Mouse (Mus musculus) thymus, adult 18-20 months (tissue): Measurements from ENCODE around the gene Gm12166.
"Not testable (repeated sequence)": the region's sequence is repeated elsewhere in the genome, so short reads cannot be mapped to it uniquely, and the experiment has no call there.

Source experiments
- DNase-seq, 2 experiments: peaks; one replicate each; pipeline ENCODE4 v3.0.0; 2022; ENCODE audit warnings: mixed read lengths in 2 of 2

The Gm12166 gene

GRCm38 (mm10) chr11:46054911-46055895 lies 3.1 kb upstream of the Gm12166 start:
- DNase-seq, result no peak

- DNase-seq, result no peak
These were observed 2.2 kb upstream of the Gm12166 start for GRCm38 (mm10) chr11:46054311-46054710.

- DNase-seq, result not testable (repeated sequence)
These were observed 1.3 kb upstream of the Gm12166 start for GRCm38 (mm10) chr11:46053457-46053856.

- DNase-seq, result no peak
These were observed 4.9 kb downstream of the Gm12166 start for GRCm38 (mm10) chr11:46047264-46047663.

- no peak for DNase-seq
These were observed 7.3 kb downstream of the Gm12166 start for GRCm38 (mm10) chr11:46044781-46045180.

- DNase-seq, result no peak
These were observed 10.4 kb downstream of the Gm12166 start for GRCm38 (mm10) chr11:46041607-46042267.

GRCm38 (mm10) chr11:46040841-46041556 lies 11.1 kb downstream of the Gm12166 start:
- no peak for DNase-seq

- no peak for DNase-seq
These were observed 12.8 kb downstream of the Gm12166 start for GRCm38 (mm10) chr11:46039335-46039734.

- no peak for DNase-seq
These were observed 13.2 kb downstream of the Gm12166 start for GRCm38 (mm10) chr11:46038901-46039300.

- DNase-seq, result no peak
These were observed 15.7 kb downstream of the Gm12166 start for GRCm38 (mm10) chr11:46036374-46036773.

GRCm38 (mm10) chr11:46032956-46033355 lies 19.2 kb downstream of the Gm12166 start:
- DNase-seq, result no peak

- no peak for DNase-seq
These were observed 20.7 kb downstream of the Gm12166 start for GRCm38 (mm10) chr11:46031470-46031869.

- no peak for DNase-seq
These were observed 22.1 kb downstream of the Gm12166 start for GRCm38 (mm10) chr11:46030026-46030425.

GRCm38 (mm10) chr11:46029485-46029884 lies 22.6 kb downstream of the Gm12166 start:
- no peak for DNase-seq

- DNase-seq, result no peak
These were observed 23.9 kb downstream of the Gm12166 start for GRCm38 (mm10) chr11:46027952-46028814.

- DNase-seq, result no peak
These were observed 26.1 kb downstream of the Gm12166 start for GRCm38 (mm10) chr11:46025962-46026392.

GRCm38 (mm10) chr11:46022983-46023382 lies 29.1 kb downstream of the Gm12166 start:
- no peak for DNase-seq

- DNase-seq, result no peak
These were observed 30.3 kb downstream of the Gm12166 start for GRCm38 (mm10) chr11:46021850-46022249.

- DNase-seq, result no peak
These were observed 31.9 kb downstream of the Gm12166 start for GRCm38 (mm10) chr11:46020246-46020645.

GRCm38 (mm10) chr11:46016061-46016460 lies 36.1 kb downstream of the Gm12166 start:
- DNase-seq, result no peak
